Mouse (Mus musculus) midbrain, postnatal 0 days (tissue): ENCODE results near the gene Cxcr2. TPM values are rescaled to one million over a fixed set of nuclear protein-coding genes. Genes with fewer than 3 reads are reported as not detected.

Experiments used
- ATAC-seq: fragments of 200-750 bp; cut with Nextera tagmentation; 2 replicates; pipeline ENCODE4 v1.8.0; 2017; ENCODE audit warnings: moderate number of reproducible peaks, mild to moderate bottlenecking, moderate TSS enrichment, moderate library complexity; ENCODE audit not compliant: low FRiP score
- DNase-seq: peaks from one replicate; pipeline ENCODE4 v3.0.0-alpha.2; 2015; ENCODE audit warnings: low spot score
- H3K27ac ChIP-seq: fragments of 300-500 bp; sonication (generic); 2 replicates; pipeline ENCODE4 v1.5.1; 2014; ENCODE audit warnings: low read depth, mild to moderate bottlenecking, low read length, mixed read lengths
- H3K27me3 ChIP-seq: fragments of 300-500 bp; sonication (generic); 2 replicates; pipeline ENCODE4 v1.6.1; 2014; ENCODE audit warnings: low read length, control low read depth, mixed read lengths; ENCODE audit not compliant: insufficient read depth
- H3K36me3 ChIP-seq: fragments of 300-500 bp; sonication (generic); 2 replicates; pipeline ENCODE4 v1.6.1; 2014; ENCODE audit warnings: low read length, control low read depth, mixed read lengths; ENCODE audit not compliant: insufficient read depth
- H3K4me1 ChIP-seq: fragments of 300-500 bp; sonication (generic); 2 replicates; pipeline ENCODE4 v1.6.1; 2014; ENCODE audit warnings: mild to moderate bottlenecking, control low read depth, antibody characterized with exemption, low read length, mixed read lengths; ENCODE audit not compliant: insufficient read depth
- H3K4me2 ChIP-seq: fragments of 300-500 bp; sonication (generic); 2 replicates; pipeline ENCODE4 v1.6.1; 2014; ENCODE audit warnings: low read depth, mild to moderate bottlenecking, low read length, mixed read lengths; ENCODE audit not compliant: poor library complexity, severe bottlenecking
- H3K4me3 ChIP-seq: fragments of 300-500 bp; sonication (generic); 2 replicates; pipeline ENCODE4 v1.5.1; 2014; ENCODE audit warnings: low read depth, mild to moderate bottlenecking, low read length, moderate library complexity
- H3K9ac ChIP-seq: fragments of 300-500 bp; sonication (generic); replicated peaks from 2 replicates; pipeline ENCODE4 v1.6.1; 2014; ENCODE audit warnings: mild to moderate bottlenecking, low read length, moderate library complexity, mixed read lengths; ENCODE audit not compliant: poor library complexity, severe bottlenecking
- H3K9me3 ChIP-seq: fragments of 300-500 bp; sonication (generic); 2 replicates; pipeline ENCODE4 v1.6.1; 2016; ENCODE audit warnings: low read length, control low read depth
- CTCF ChIP-seq: IDR thresholded peaks from 2 replicates; pipeline ENCODE4 v1.5.1; 2016; ENCODE audit warnings: antibody characterized with exemption, mild to moderate bottlenecking
- WGBS: fragments of 180-500 bp; shearing (Covaris S2); extraction: QIAGEN DNeasy Blood & Tissue Kit; methylation state at CpG from one replicate; pipeline ENCODE4 v1.1.7; 2014; 5-methylcytosine and 5-hydroxymethylcytosine counted together
- polyA plus RNA-seq: library from polyadenylated mRNA; unstranded; fragments of >200 nt; fragmentation: Nextera tagmentation; extraction: Ambion mirVana; gene quantifications from 2 replicates; pipeline ENCODE4 v1.2.1, GENCODE M21; 2015
- total RNA-seq: library from RNA; depleted of rRNA; stranded (reverse); fragments of >200 nt; gene quantifications from 2 replicates; pipeline ENCODE4 v1.2.3, GENCODE M21; 2014

The Cxcr2 gene
- total and polyA plus RNA-seq, 2 experiments from 2014 or later = 0.16 to 0.38 TPM

DNA sequence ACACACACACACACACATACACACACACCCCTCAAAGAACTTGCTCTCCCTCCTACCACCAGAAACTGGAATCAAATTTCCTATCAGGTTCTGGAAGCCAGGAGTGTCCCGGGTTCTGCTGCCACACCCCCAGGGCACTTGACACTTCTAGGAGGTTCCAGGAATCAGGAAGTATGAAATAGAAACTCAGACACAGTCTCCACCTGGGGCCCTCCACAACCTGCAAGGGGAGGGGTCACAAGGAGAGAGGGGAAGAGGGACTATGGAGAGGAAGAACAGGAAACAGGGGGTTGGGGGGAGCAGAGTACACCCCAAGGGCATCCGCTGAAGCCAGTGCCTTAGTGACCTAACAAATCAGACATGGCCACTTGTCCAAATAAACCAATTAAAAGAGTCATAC lies 27.7 kb downstream of the Cxcr2 start:
- H3K27me3 ChIP-seq = no peaks in the 10 kb centered on the region
- ATAC-seq (no peak), DNase-seq (no peak)
- no peak for TF ChIP-seq CTCF
- H3K9me3 ChIP-seq = no peaks in the 10 kb centered on the region
- 77% methylated on average over 2 of the region's 2 CpGs for WGBS
- H3K36me3 ChIP-seq = no peaks in the 10 kb centered on the region
- no peak overlapping the region for H3K27ac ChIP-seq
- no peaks in the 10 kb centered on the region for H3K4me1 ChIP-seq
- H3K4me3 ChIP-seq = no peak overlapping the region
- no peak overlapping the region for H3K4me2 ChIP-seq
- no peak overlapping the region for H3K9ac ChIP-seq

GRCm38 (mm10) chr1:74183006-74183405 lies 29.2 kb downstream of the Cxcr2 start:
- TF ChIP-seq CTCF = no peak; the same call in 1 of the 2 replicates
- 80% methylated on average over 2 of the region's 2 CpGs for WGBS
- H3K4me3 ChIP-seq = no peak overlapping the region

GRCm38 (mm10) chr1:74190471-74190870 lies 36.7 kb downstream of the Cxcr2 start:
- Histone ChIP-seq H3K4me2 (no peak overlapping the region), H3K36me3 (no peaks in the 10 kb centered on the region), H3K4me3 (no peak overlapping the region), H3K27me3 (no peaks in the 10 kb centered on the region), H3K4me1 (no peaks in the 10 kb centered on the region), H3K9me3 (no peaks in the 10 kb centered on the region), H3K9ac (no peak overlapping the region), H3K27ac (no peak overlapping the region)
- no peak for TF ChIP-seq CTCF
- ATAC-seq (no peak), DNase-seq (no peak)
- WGBS = 95% methylated on average over 7 of the region's 7 CpGs

More at GRCm38 (mm10) chr1:74183006-74183405, 29.2 kb downstream of the Cxcr2 start:
- Histone ChIP-seq H3K9ac (no peak overlapping the region), H3K4me2 (no peak overlapping the region), H3K27ac (no peak overlapping the region), H3K9me3 (no peaks in the 10 kb centered on the region), H3K27me3 (no peaks in the 10 kb centered on the region), H3K36me3 (no peaks in the 10 kb centered on the region), H3K4me1 (no peaks in the 10 kb centered on the region)
- DNase-seq = no peak
- no peak for ATAC-seq

DNA sequence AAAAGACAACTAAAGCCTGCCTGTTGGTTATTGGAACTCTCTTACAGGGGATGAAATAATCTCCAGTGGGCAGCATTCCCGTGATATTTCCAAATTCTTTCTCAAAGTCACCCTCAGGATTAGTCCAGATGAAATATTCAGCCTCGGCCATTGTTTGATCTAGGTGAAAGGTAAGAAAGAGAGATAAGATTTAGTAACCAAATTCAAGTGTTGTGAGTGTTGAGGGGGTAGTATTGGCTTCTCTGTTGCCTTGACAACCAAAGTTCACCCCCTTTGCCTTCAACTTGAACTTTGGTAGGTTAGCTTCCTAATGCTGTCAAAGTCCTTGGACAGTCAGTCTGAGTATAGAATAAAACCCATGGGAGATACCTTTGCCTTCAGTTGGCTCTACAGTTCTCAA lies 38.9 kb downstream of the Cxcr2 start:
- DNase-seq = no peak
- no peak for ATAC-seq
- WGBS = 88% methylated on average over 2 of the region's 2 CpGs
- no peaks in the 10 kb centered on the region for H3K9me3 ChIP-seq
- H3K9ac ChIP-seq = no peak overlapping the region
- no peak overlapping the region for H3K4me3 ChIP-seq
- TF ChIP-seq CTCF = no peak
- no peak overlapping the region for H3K4me2 ChIP-seq
- H3K27me3 ChIP-seq = no peaks in the 10 kb centered on the region
- no peak overlapping the region for H3K27ac ChIP-seq
- no peaks in the 10 kb centered on the region for H3K4me1 ChIP-seq
- H3K36me3 ChIP-seq = no peaks in the 10 kb centered on the region

DNA sequence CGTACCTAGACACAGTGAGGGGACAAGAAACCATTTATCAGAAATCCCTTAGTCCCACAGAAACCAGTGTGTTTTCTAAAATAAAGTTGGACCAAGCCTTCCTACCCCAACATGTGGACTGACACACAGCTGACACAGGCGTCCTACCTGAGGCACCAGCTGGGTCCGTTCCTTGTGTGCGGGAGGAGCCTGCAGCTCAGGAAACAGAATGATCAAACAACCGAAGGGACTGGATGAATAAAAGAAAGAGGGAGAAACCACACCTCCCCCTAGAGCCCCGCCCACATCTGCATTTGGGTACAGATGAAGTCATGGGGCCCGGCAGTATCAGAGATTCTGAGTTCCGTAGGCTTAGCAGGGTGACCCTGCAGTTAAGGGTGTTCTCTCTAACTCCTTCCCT lies 40.7 kb downstream of the Cxcr2 start, which contains the start of gene Cxcr1:
TSS of gene Cxcr1 (minus strand) at position 187 of the 400 bp plus-strand sequence.
- no peaks in the 10 kb centered on the region for H3K36me3 ChIP-seq

DNA sequence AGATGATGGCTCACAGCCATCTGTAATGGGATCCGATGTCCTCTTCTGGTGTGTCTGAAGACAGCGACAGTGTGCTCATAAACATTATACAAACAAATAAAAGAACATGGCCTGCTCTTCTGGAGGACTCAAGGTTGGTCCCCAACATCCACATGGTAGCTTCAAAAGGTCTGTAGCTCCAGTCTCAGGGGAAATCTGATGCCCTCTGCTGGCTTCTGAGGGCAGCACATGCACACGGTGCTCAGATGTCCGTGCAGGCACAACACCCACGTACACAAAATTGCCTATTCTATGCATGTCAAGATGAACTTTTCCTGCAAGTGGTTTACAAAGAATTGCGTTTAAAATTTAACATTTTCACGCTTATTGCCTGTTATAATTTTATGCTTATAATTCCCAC lies 42.2 kb downstream of the Cxcr2 start:
- 47% methylated on average over 7 of the region's 7 CpGs for WGBS
- no peak overlapping the region for H3K27ac ChIP-seq
- no peak overlapping the region for H3K9ac ChIP-seq
- no peaks in the 10 kb centered on the region for H3K4me1 ChIP-seq
- H3K27me3 ChIP-seq = no peaks in the 10 kb centered on the region
- no peaks in the 10 kb centered on the region for H3K9me3 ChIP-seq
- TF ChIP-seq CTCF = peak; percentile 62
- ATAC-seq = no peak
- DNase-seq = peak; percentile 33
- no peak overlapping the region for H3K4me3 ChIP-seq
- H3K4me2 ChIP-seq = no peak overlapping the region
- no peaks in the 10 kb centered on the region for H3K36me3 ChIP-seq

More for the DNA sequence above, 40.7 kb downstream of the Cxcr2 start, which contains the start of gene Cxcr1:
- Histone ChIP-seq H3K9me3 (no peaks in the 10 kb centered on the region), H3K4me1 (no peaks in the 10 kb centered on the region), H3K9ac (no peak within 1 kb of the TSS), H3K4me2 (no peak within 1 kb of the TSS), H3K27me3 (no peaks in the 10 kb centered on the region), H3K27ac (no peak within 1 kb of the TSS), H3K4me3 (no peak within 1 kb of the TSS)
- DNase-seq (no peak), ATAC-seq (no peak)
- WGBS = 79% methylated on average over 8 of the region's 8 CpGs
- TF ChIP-seq CTCF = no peak
